Mouse (Mus musculus) stomach, embryonic 16.5 days (tissue): ENCODE results near the gene Wdr91. TPM values are rescaled to one million over a fixed set of nuclear protein-coding genes. Genes with fewer than 3 reads are reported as not detected.

Experiments
- ATAC-seq: fragments of 200-750 bp; cut with Nextera tagmentation; 2 replicates; pipeline ENCODE4 v1.8.0; 2017; ENCODE audit warnings: moderate number of reproducible peaks, moderate TSS enrichment; ENCODE audit not compliant: insufficient read depth, low FRiP score
- H3K27ac ChIP-seq: fragments of 300-500 bp; sonication (generic); 2 replicates; pipeline ENCODE4 v1.5.1; 2014; ENCODE audit warnings: low read length
- H3K27me3 ChIP-seq: fragments of 300-500 bp; sonication (generic); 2 replicates; pipeline ENCODE4 v1.6.1; 2014; ENCODE audit warnings: low read length, control low read depth, mixed read lengths; ENCODE audit not compliant: control insufficient read depth, insufficient read depth
- H3K36me3 ChIP-seq: fragments of 300-500 bp; sonication (generic); 2 replicates; pipeline ENCODE4 v1.6.1; 2014; ENCODE audit warnings: low read length; ENCODE audit not compliant: control insufficient read depth, insufficient read depth
- H3K4me1 ChIP-seq: fragments of 300-500 bp; sonication (generic); 2 replicates; pipeline ENCODE4 v1.6.1; 2014; ENCODE audit warnings: low read length, control low read depth, mixed read lengths; ENCODE audit not compliant: control insufficient read depth, insufficient read depth
- H3K4me2 ChIP-seq: fragments of 300-500 bp; sonication (generic); 2 replicates; pipeline ENCODE4 v1.6.1; 2014; ENCODE audit warnings: low read depth, low read length, mixed read lengths
- H3K4me3 ChIP-seq: fragments of 300-500 bp; sonication (generic); replicated peaks from 2 replicates; pipeline ENCODE4 v1.5.1; 2014; ENCODE audit warnings: mild to moderate bottlenecking, low read length
- H3K9ac ChIP-seq: fragments of 300-500 bp; sonication (generic); 2 replicates; pipeline ENCODE4 v1.6.1; 2014; ENCODE audit warnings: low read length
- H3K9me3 ChIP-seq: fragments of 300-500 bp; sonication (generic); replicated peaks from 2 replicates; pipeline ENCODE4 v1.6.1; 2016; ENCODE audit warnings: low read length, control low read depth; ENCODE audit not compliant: control insufficient read depth
- WGBS: fragments of 180-500 bp; shearing (Covaris S2); extraction: QIAGEN DNeasy Blood & Tissue Kit; methylation state at CpG from one replicate; pipeline ENCODE4 v1.1.7; 2014; 5-methylcytosine and 5-hydroxymethylcytosine counted together
- polyA plus RNA-seq: library from polyadenylated mRNA; unstranded; fragments of >200 nt; fragmentation: Nextera tagmentation; extraction: Ambion mirVana; gene quantifications from 2 replicates; pipeline ENCODE4 v1.2.1, GENCODE M21; 2015

Wdr91 gene
- polyA plus RNA-seq, 1 experiment from 2014 or later, result 8.8 TPM

DNA sequence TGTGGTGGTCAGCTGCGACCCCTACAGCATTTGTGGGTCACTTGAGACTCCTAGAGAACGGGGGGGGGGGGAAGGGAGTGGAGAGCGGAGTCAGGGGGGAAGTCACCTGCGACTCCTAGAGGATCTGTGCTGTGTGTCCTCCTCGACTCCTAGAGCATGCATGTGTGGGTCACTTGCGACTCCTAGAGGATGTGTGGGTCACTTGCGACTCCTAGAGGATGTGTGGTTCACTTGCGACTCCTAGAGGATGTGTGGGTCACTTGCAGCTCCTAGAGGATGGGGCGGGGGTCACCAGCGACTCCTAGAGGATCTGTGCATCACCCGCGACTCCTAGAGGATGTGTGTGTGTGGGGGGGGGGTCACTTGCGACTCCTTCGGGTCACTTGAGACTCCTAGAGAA, 11.3 kb upstream of the Wdr91 start:
- Histone ChIP-seq H3K27me3 (no peaks in the 10 kb centered on the region), H3K4me2 (no peak overlapping the region), H3K27ac (no peak overlapping the region), H3K36me3 (no peaks in the 10 kb centered on the region), H3K9me3 (no peaks in the 10 kb centered on the region), H3K4me3 (no peak overlapping the region), H3K9ac (no peak overlapping the region), H3K4me1 (no peaks in the 10 kb centered on the region)
- ATAC-seq, result peak; percentile 47; the same call in 1 of the 2 replicates
- WGBS, result 63% methylated on average over 14 of the region's 14 CpGs

DNA sequence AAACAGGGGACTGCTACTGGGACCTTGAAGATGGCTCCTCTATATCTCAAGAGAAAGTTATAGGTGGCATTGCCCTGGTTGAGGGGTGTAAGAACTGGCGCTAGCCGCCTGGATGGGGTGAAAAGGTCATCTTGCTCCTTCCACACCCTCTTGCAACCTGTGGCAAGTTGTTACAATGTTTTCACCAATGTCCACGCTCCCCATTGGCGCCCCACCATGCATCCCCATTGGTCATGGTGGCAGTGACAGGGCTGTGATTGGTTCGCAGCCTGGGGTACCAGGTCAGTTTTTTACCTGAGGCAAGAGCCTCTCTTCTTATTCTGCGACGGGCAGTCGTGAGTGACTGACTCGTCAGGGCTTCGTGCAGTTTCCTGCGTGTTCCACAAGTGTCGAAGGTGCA, 10.0 kb upstream of the Wdr91 start:
- H3K27ac ChIP-seq, result no peak overlapping the region
- 93% methylated on average over 12 of the region's 12 CpGs for WGBS
- H3K4me1 ChIP-seq, result no peaks in the 10 kb centered on the region
- ATAC-seq, result no peak
- no peak overlapping the region for H3K4me2 ChIP-seq
- no peaks in the 10 kb centered on the region for H3K36me3 ChIP-seq
- no peak overlapping the region for H3K9ac ChIP-seq
- no peaks in the 10 kb centered on the region for H3K9me3 ChIP-seq
- H3K4me3 ChIP-seq, result no peak overlapping the region
- no peaks in the 10 kb centered on the region for H3K27me3 ChIP-seq

DNA sequence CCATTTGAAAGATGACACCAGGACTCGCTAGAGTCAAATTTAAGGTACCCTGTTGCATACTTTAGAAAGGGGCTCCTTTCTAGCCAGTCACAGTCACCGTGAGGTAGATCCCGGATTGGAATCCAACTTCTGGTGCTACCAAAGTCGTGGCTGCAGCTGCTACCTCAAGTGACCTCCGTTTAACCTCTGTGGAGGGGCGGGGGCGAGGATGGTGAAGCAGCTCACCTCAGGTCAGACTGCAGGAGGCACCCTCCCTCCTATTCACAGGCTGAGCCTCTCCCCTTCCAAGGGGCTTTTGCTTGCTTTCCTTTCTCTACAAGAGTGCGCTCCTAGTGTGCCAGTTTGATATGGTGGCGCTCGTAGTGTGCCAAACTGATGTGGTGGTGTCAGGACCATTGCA, 9.3 kb upstream of the Wdr91 start, which contains the start of gene Stra8:
Stra8 (plus strand) TSS at position 208 of the 400 bp plus-strand sequence.
- Histone ChIP-seq H3K9me3 (no peaks in the 10 kb centered on the region), H3K4me1 (no peaks in the 10 kb centered on the region), H3K27ac (no peak within 1 kb of the TSS), H3K9ac (no peak within 1 kb of the TSS), H3K4me2 (no peak within 1 kb of the TSS), H3K4me3 (no peak within 1 kb of the TSS), H3K27me3 (no peaks in the 10 kb centered on the region), H3K36me3 (no peaks in the 10 kb centered on the region)
- WGBS, result 44% methylated on average over 10 of the region's 10 CpGs
- ATAC-seq, result no peak

DNA sequence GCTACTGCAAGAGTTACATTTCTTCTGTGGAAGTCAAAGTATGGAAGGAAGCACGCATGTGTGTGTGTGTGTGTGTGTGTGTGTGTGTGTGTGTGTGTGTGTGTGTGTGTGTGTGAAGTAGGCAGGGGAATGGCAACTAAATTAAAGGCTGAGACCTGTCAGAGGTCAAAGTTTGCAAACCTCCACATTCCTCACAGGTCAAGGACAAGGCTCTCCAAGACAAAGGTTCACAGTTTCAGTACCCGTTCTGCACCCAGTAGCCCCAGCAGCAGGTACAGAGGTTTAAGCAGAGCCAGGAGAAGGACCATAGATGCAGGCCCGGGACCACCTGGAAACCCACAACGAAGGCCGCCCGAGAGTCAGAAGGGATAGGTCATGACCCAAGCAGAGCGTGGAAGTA, 8.5 kb upstream of the Wdr91 start:
- H3K9ac ChIP-seq, result no peak overlapping the region
- no peak for ATAC-seq
- WGBS, result 76% methylated on average over 7 of the region's 7 CpGs
- H3K4me3 ChIP-seq, result no peak overlapping the region
- H3K27ac ChIP-seq, result no peak overlapping the region
- H3K4me2 ChIP-seq, result no peak overlapping the region
- H3K27me3 ChIP-seq, result no peaks in the 10 kb centered on the region
- no peaks in the 10 kb centered on the region for H3K9me3 ChIP-seq
- no peaks in the 10 kb centered on the region for H3K36me3 ChIP-seq
- H3K4me1 ChIP-seq, result no peaks in the 10 kb centered on the region

DNA sequence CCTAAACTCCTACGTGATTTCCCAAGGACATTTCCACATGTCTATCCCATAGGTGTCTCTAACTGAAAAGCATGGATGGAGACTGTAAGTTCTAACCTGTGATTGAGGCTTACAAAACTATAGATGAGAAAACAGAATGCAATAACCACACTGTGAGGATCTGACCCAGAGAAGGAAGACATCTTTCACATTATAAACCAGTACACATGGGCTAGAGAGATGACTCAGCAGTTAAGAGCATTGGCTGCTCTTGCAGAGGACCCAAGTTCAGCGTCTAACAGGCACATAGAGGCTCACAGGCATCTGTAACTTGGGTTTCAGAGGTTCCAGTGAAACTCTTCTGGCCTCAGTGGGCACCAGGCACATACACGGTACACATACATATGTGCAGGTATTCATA, 3.8 kb upstream of the Wdr91 start:
- Histone ChIP-seq H3K9ac (no peak overlapping the region), H3K27me3 (no peaks in the 10 kb centered on the region), H3K36me3 (no peaks in the 10 kb centered on the region), H3K4me1 (peaks cover 5% of the 10 kb centered on the region; the same call in 1 of the 2 replicates), H3K27ac (no peak overlapping the region), H3K4me2 (no peak overlapping the region), H3K4me3 (no peak overlapping the region), H3K9me3 (no peaks in the 10 kb centered on the region)
- no peak for ATAC-seq
- WGBS, result 85% methylated on average over 3 of the region's 3 CpGs

DNA sequence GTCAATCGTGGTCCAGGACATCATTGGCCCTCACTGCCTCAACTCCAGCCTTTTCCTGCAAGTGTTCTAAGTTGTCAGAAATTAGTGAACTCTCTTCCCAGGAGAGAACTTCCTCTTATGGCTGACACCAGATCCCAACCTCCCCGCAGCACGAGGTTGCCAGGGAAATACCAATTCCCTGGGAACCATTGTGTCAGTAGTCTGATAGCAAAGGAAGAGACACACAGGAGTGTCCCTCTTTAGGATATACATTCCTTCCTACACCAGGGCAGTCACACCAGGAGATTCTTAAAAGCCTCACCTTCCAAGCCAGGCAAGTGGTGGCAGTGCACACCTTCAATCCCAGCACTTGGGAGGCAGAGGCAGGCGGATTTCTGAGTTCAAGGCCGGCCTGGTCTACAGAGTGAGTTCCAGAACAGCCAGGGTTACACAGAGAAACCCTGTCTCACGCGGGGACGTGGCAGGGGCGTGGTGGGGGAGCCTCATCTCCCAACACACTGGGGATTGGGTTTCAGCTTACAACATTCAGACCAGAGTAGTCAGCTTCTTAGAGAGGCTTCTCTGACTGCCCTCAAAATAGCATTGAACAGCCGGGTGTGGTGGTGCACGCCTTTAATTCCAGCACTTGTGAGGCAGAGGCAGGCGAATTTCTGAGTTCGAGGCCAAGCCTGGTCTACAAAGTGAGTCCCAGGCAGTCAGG, 2.8 kb upstream of the Wdr91 start:
- Histone ChIP-seq H3K9ac (no peak overlapping the region), H3K9me3 (no peaks in the 10 kb centered on the region), H3K4me1 (peaks cover 5% of the 10 kb centered on the region; the same call in 1 of the 2 replicates), H3K4me2 (no peak overlapping the region), H3K27me3 (no peaks in the 10 kb centered on the region), H3K27ac (no peak overlapping the region), H3K36me3 (no peaks in the 10 kb centered on the region), H3K4me3 (no peak overlapping the region)
- no peak for ATAC-seq
- 84% methylated on average over 13 of the region's 13 CpGs for WGBS

DNA sequence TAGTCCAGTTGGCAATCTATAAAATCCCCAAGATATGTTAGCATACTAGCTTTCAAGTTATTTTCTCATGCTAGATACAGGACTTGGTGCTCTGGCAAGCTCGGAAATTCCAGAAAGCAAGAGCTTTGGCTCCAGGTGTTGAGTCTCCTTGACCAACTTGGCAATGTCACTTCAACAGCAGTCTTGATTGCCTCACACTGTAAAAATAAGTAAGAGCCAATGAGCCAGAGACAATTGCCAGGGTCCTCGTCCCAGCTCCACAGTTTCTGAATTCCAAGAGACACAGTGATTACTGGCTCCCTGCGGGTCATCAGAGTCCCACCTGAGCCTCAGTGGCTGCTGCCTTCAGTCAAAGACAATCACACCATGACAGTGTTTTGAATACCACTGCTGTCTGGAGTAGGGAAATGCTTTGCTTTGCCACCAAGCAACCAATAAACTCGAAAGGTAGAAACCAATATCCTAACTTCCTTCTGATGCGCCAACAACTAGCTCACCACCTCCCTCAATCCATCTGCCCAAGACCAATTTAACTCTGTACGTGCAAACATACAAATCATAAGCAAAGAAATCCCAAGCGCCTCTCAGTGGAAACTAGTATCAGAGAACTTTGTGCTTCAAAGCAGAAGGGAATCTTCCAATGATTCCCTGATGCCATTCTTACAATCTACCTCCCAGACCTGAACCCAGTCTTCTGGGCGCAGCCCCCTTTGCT, 888 bp downstream of the Wdr91 start:
- ATAC-seq, result no peak
- Histone ChIP-seq H3K4me2 (peak overlapping the region; percentile 83), H3K4me3 (peak overlapping the region; percentile 80), H3K27me3 (no peaks in the 10 kb centered on the region), H3K9me3 (no peaks in the 10 kb centered on the region), H3K36me3 (peaks cover 4% of the 10 kb centered on the region), H3K27ac (peak overlapping the region; percentile 86; the same call in 1 of the 2 replicates), H3K4me1 (peaks cover 5% of the 10 kb centered on the region; the same call in 1 of the 2 replicates), H3K9ac (peak overlapping the region; percentile 81)
- 41% methylated on average over 8 of the region's 8 CpGs for WGBS

DNA sequence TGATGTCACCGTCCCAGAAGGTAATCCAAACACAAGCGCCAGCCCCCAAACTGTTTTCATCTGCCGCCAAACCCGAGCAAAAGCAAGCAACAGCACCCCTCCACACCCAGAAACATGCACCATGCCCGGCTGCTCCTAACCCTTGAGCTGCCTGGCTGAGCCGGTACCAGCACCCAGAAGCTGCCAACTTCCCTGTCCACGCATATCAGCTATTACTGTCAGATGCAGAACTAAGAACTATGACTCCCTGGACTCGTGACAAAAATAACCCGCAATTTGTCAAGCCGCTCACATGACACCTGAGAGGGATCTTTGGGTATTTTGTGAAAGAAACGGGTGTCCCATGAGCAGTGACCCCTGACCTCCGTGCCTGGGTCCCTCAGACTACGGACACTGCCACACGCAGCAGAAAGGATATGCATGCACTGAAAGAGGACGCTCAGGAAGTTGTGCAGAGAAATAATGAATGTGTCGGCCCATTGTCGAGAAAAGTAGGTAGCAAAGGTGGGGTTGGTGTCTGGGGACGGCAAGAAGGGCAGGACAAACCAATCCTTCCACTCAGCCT, 2.9 kb downstream of the Wdr91 start:
- H3K27ac ChIP-seq, result no peak overlapping the region
- no peak overlapping the region for H3K9ac ChIP-seq
- H3K4me2 ChIP-seq, result no peak overlapping the region
- H3K9me3 ChIP-seq, result no peaks in the 10 kb centered on the region
- no peak overlapping the region for H3K4me3 ChIP-seq
- ATAC-seq, result no peak
- WGBS, result 82% methylated on average over 18 of the region's 18 CpGs
- H3K4me1 ChIP-seq, result peaks cover 5% of the 10 kb centered on the region; the same call in 1 of the 2 replicates
- H3K27me3 ChIP-seq, result no peaks in the 10 kb centered on the region
- peaks cover 4% of the 10 kb centered on the region for H3K36me3 ChIP-seq

DNA sequence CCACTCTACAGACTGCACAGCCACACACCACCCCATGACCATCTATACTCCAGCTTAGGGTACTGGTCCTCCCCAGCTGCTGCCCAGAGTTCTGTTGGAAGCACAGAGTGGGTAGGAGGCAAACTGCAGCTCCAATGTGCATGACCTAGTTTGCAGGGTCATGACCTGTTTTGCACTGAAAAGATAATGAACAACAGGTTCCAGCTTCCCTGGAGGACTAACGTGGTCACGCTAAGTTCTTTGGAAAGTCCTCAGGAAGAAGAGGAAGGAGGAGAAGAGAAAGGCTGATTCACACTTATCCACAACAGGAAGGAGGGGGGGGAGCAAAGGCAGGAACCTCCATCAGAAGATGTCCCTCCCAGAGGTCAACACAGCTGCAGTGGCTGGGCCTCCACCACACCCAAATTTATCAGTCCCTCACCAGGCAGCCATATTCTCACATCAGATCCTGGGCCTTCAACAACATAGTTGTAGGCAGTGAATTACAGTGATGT, 3.5 kb downstream of the Wdr91 start:
- peaks cover 4% of the 10 kb centered on the region for H3K36me3 ChIP-seq
- H3K4me2 ChIP-seq, result no peak overlapping the region
- H3K9me3 ChIP-seq, result no peaks in the 10 kb centered on the region
- no peaks in the 10 kb centered on the region for H3K27me3 ChIP-seq
- ATAC-seq, result no peak
- H3K9ac ChIP-seq, result no peak overlapping the region
- H3K4me3 ChIP-seq, result no peak overlapping the region
- peaks cover 5% of the 10 kb centered on the region; the same call in 1 of the 2 replicates for H3K4me1 ChIP-seq
- 83% methylated on average over 2 of the region's 2 CpGs for WGBS
- H3K27ac ChIP-seq, result no peak overlapping the region
